Mouse (Mus musculus): ENCODE measurements around the gene 4930550C14Rik. TPM values are rescaled to one million over a fixed set of nuclear protein-coding genes. Genes with fewer than 3 reads are reported as not detected.

Gene 4930550C14Rik
- polyA plus RNA-seq, 1 experiment, result 0.06 TPM

DNA sequence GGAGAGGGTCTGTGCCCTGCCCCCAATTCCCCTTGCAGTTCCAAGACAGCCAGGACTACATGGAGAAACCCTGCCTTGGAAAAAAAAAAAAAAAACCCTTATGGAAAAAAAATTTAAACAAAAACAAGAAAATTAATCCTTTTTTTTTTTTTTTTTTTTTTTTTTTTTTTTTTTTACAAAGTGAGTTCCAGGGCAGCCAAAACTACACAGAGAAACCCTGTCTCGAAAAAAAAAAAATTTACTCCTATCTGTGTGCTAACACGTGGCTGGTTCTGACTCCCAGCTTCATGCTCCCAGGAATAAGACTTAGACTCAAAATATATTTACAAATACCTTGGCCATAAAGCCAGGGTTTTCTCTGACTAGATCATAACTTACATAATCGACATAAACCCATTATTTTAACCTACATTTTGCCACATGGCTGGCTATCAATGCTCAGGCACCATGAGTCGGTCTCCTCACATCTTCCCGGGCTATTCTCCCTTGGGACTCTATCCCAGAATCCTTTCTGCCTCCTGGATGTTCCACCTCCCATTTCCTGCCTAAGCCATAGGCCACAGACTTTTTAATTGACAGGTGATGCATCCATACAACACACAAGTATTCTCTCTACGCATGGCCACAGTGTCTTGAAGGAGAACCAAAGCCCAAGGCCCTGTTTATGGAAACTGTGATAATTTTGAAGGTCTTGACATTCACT, 2.1 kb downstream of the 4930550C14Rik start:
- Histone ChIP-seq H3K36me3 (ENCODE audit: control insufficient read depth, insufficient read depth) (no peaks in the 10 kb centered on the region), H3K4me3 (ENCODE audit: insufficient read depth, poor library complexity, severe bottlenecking) (no peak overlapping the region), H3K79me3 (ENCODE audit: low read depth) (no peaks in the 10 kb centered on the region), H3K79me2 (ENCODE audit: control insufficient read depth, insufficient read depth) (no peaks in the 10 kb centered on the region), H3ac (ENCODE audit: control insufficient read depth, insufficient read length, low read depth) (no peak overlapping the region), H3K27me3 (ENCODE audit: control insufficient read depth, insufficient read depth, insufficient read length) (no peaks in the 10 kb centered on the region)
- TF ChIP-seq FOSL1 (IDR thresholded peaks at IDR 0.05; ENCODE audit: insufficient read depth, low read length, poor library complexity, severe bottlenecking) (no peak), CTCF (IDR thresholded peaks at IDR 0.05; ENCODE audit: control insufficient read depth, insufficient read depth, insufficient read length) (no peak), USF1 (IDR thresholded peaks at IDR 0.05; ENCODE audit: low read depth) (no peak), MYOD1 (IDR thresholded peaks at IDR 0.05; ENCODE audit: control insufficient read depth, insufficient read length, low read depth) (no peak), MAX (IDR thresholded peaks at IDR 0.05) (no peak), MYOG (IDR thresholded peaks at IDR 0.05; ENCODE audit: control insufficient read depth, extremely low read depth, insufficient read length) (no peak), CEBPB (IDR thresholded peaks at IDR 0.05; ENCODE audit: low read depth) (no peak)

- Histone ChIP-seq H3K79me2 (ENCODE audit: control insufficient read depth, insufficient read depth) (no peaks in the 10 kb centered on the region), H3K27me3 (ENCODE audit: control insufficient read depth, insufficient read depth, insufficient read length) (no peaks in the 10 kb centered on the region), H3ac (ENCODE audit: control insufficient read depth, insufficient read length, low read depth) (no peak overlapping the region), H3K36me3 (ENCODE audit: control insufficient read depth, insufficient read depth) (no peaks in the 10 kb centered on the region), H3K4me3 (ENCODE audit: insufficient read depth, poor library complexity, severe bottlenecking) (no peak overlapping the region), H3K79me3 (ENCODE audit: low read depth) (no peaks in the 10 kb centered on the region)
- no peak for TF ChIP-seq MYOD1 (IDR thresholded peaks at IDR 0.05; ENCODE audit: control insufficient read depth, insufficient read length, low read depth)
- no peak for TF ChIP-seq CTCF (IDR thresholded peaks at IDR 0.05; ENCODE audit: control insufficient read depth, insufficient read depth, insufficient read length)
- no peak for TF ChIP-seq MAX (IDR thresholded peaks at IDR 0.05)
- no peak for TF ChIP-seq MYOG (IDR thresholded peaks at IDR 0.05; ENCODE audit: control insufficient read depth, extremely low read depth, insufficient read length)
- no peak for TF ChIP-seq USF1 (IDR thresholded peaks at IDR 0.05; ENCODE audit: low read depth)
- no peak for TF ChIP-seq CEBPB (IDR thresholded peaks at IDR 0.05; ENCODE audit: low read depth)
- no peak for TF ChIP-seq FOSL1 (IDR thresholded peaks at IDR 0.05; ENCODE audit: insufficient read depth, low read length, poor library complexity, severe bottlenecking)
Observed at GRCm38 (mm10) chr9:53404753-53405722, 2.9 kb downstream of the 4930550C14Rik start.

GRCm38 (mm10) chr9:53408548-53408947, 6.4 kb downstream of the 4930550C14Rik start:
- H3ac ChIP-seq (ENCODE audit: control insufficient read depth, insufficient read length, low read depth), result no peak overlapping the region
- TF ChIP-seq MYOD1 (IDR thresholded peaks at IDR 0.05; ENCODE audit: control insufficient read depth, insufficient read length, low read depth), result no peak
- no peak for TF ChIP-seq FOSL1 (IDR thresholded peaks at IDR 0.05; ENCODE audit: insufficient read depth, low read length, poor library complexity, severe bottlenecking)
- TF ChIP-seq MYOG (IDR thresholded peaks at IDR 0.05; ENCODE audit: control insufficient read depth, extremely low read depth, insufficient read length), result no peak
- TF ChIP-seq MAX (IDR thresholded peaks at IDR 0.05), result no peak
- TF ChIP-seq CEBPB (IDR thresholded peaks at IDR 0.05; ENCODE audit: low read depth), result no peak
- TF ChIP-seq USF1 (IDR thresholded peaks at IDR 0.05; ENCODE audit: low read depth), result no peak
- TF ChIP-seq CTCF (IDR thresholded peaks at IDR 0.05; ENCODE audit: control insufficient read depth, insufficient read depth, insufficient read length), result no peak
- no peaks in the 10 kb centered on the region for H3K79me2 ChIP-seq (ENCODE audit: control insufficient read depth, insufficient read depth)
- no peaks in the 10 kb centered on the region for H3K36me3 ChIP-seq (ENCODE audit: control insufficient read depth, insufficient read depth)
- H3K79me3 ChIP-seq (ENCODE audit: low read depth), result no peaks in the 10 kb centered on the region
- H3K4me3 ChIP-seq (ENCODE audit: insufficient read depth, poor library complexity, severe bottlenecking), result no peak overlapping the region
- H3K27me3 ChIP-seq (ENCODE audit: control insufficient read depth, insufficient read depth, insufficient read length), result no peaks in the 10 kb centered on the region

DNA sequence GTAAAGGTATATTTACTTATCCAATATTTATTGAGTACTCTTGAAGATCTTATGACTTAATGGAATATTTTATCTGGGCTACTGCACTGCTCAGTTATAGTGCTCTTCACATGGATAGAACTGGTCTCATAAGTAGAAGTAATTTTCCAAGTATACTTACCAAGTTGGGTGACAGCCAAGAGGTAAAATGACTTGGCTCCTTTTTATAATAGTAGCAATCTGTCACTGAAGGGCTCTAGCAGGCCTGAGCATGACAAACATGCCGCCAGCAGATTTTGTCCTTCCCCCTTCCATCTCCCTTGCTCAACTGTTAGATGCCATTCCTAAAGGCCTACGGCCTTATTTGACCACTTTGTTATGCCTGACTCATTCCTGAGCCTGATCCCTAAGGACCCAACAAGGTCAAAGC, 6.8 kb downstream of the 4930550C14Rik start:
- Histone ChIP-seq H3K36me3 (ENCODE audit: control insufficient read depth, insufficient read depth) (no peaks in the 10 kb centered on the region), H3K27me3 (ENCODE audit: control insufficient read depth, insufficient read depth, insufficient read length) (no peaks in the 10 kb centered on the region), H3K79me2 (ENCODE audit: control insufficient read depth, insufficient read depth) (no peaks in the 10 kb centered on the region), H3K4me3 (ENCODE audit: insufficient read depth, poor library complexity, severe bottlenecking) (no peak overlapping the region), H3ac (ENCODE audit: control insufficient read depth, insufficient read length, low read depth) (no peak overlapping the region), H3K79me3 (ENCODE audit: low read depth) (no peaks in the 10 kb centered on the region)
- no peak for TF ChIP-seq MYOD1 (IDR thresholded peaks at IDR 0.05; ENCODE audit: control insufficient read depth, insufficient read length, low read depth)
- TF ChIP-seq MYOG (IDR thresholded peaks at IDR 0.05; ENCODE audit: control insufficient read depth, extremely low read depth, insufficient read length), result no peak
- no peak for TF ChIP-seq FOSL1 (IDR thresholded peaks at IDR 0.05; ENCODE audit: insufficient read depth, low read length, poor library complexity, severe bottlenecking)
- TF ChIP-seq USF1 (IDR thresholded peaks at IDR 0.05; ENCODE audit: low read depth), result no peak
- TF ChIP-seq CTCF (IDR thresholded peaks at IDR 0.05; ENCODE audit: control insufficient read depth, insufficient read depth, insufficient read length), result no peak
- no peak for TF ChIP-seq CEBPB (IDR thresholded peaks at IDR 0.05; ENCODE audit: low read depth)
- no peak for TF ChIP-seq MAX (IDR thresholded peaks at IDR 0.05)

GRCm38 (mm10) chr9:53409427-53409826, 7.3 kb downstream of the 4930550C14Rik start:
- no peaks in the 10 kb centered on the region for H3K27me3 ChIP-seq (ENCODE audit: control insufficient read depth, insufficient read depth, insufficient read length)
- no peak overlapping the region for H3ac ChIP-seq (ENCODE audit: control insufficient read depth, insufficient read length, low read depth)
- no peak for TF ChIP-seq CTCF (IDR thresholded peaks at IDR 0.05; ENCODE audit: control insufficient read depth, insufficient read depth, insufficient read length)
- no peak for TF ChIP-seq FOSL1 (IDR thresholded peaks at IDR 0.05; ENCODE audit: insufficient read depth, low read length, poor library complexity, severe bottlenecking)
- TF ChIP-seq MYOG (IDR thresholded peaks at IDR 0.05; ENCODE audit: control insufficient read depth, extremely low read depth, insufficient read length), result no peak
- TF ChIP-seq USF1 (IDR thresholded peaks at IDR 0.05; ENCODE audit: low read depth), result no peak
- no peak for TF ChIP-seq MAX (IDR thresholded peaks at IDR 0.05)
- no peak for TF ChIP-seq CEBPB (IDR thresholded peaks at IDR 0.05; ENCODE audit: low read depth)
- TF ChIP-seq MYOD1 (IDR thresholded peaks at IDR 0.05; ENCODE audit: control insufficient read depth, insufficient read length, low read depth), result no peak
- H3K4me3 ChIP-seq (ENCODE audit: insufficient read depth, poor library complexity, severe bottlenecking), result no peak overlapping the region
- H3K79me3 ChIP-seq (ENCODE audit: low read depth), result no peaks in the 10 kb centered on the region
- H3K79me2 ChIP-seq (ENCODE audit: control insufficient read depth, insufficient read depth), result no peaks in the 10 kb centered on the region
- H3K36me3 ChIP-seq (ENCODE audit: control insufficient read depth, insufficient read depth), result no peaks in the 10 kb centered on the region
